Mouse (Mus musculus) embryo, embryonic 10 days (tissue): ENCODE data around the gene Rassf1.
"Not testable (repeated sequence)": the region's sequence is repeated elsewhere in the genome, so short reads cannot be mapped to it uniquely, and the experiment has no call there.

Source experiments
- DNase-seq: peaks from one replicate; pipeline ENCODE4 v3.0.0-alpha.2; 2015; ENCODE audit warnings: low spot score

Rassf1 gene

DNA sequence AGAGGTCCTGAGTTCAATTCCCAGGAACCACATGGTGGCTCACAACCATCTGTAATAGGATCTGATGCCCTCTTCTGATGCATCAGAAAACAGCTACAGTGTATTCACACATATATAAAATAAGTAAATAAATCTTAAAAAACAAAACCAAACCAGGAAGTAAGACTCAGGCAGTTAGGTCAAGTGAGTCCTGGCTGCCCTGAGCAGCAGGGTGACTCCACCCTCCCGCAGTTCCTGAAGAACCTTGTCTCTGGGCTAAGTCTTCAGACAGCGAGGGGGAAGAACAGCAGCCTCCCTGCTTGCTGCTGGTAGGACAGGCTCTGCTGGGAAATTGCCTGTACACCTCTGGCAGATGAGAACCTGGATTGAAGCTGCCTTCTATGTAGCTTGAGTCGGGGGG, 5.0 kb downstream of the Rassf1 start:
- DNase-seq: no peak

GRCm38 (mm10) chr9:107563029-107563581, 11.8 kb downstream of the Rassf1 start, which contains the start of gene Tusc2:
Gene Tusc2, plus strand, starts transcription at chr9:107563255.
- DNase-seq: peak; percentile 98

GRCm38 (mm10) chr9:107565556-107565955, 14.2 kb downstream of the Rassf1 start:
- DNase-seq: not testable (repeated sequence)

GRCm38 (mm10) chr9:107566041-107566709, 14.8 kb downstream of the Rassf1 start:
- peak; percentile 93 for DNase-seq

DNA sequence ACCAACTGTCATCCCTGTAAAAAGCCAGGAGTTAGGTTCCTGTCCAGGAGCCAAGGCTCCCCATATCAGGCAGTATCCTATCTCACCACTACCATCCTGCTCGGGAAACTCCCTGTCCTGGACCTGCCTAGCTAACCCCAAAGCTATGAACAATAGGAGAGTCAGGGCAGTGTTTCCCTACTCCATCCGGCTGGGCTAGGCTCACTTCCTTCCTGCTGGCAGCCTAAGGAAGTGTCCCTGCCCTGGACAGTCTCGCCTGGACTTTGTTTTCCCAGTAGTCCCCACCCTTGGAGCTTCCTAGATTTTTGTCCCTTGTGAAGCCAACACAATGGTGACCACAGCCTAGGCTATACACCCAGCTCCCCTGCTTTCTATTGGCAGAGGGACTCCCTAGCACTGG, 15.5 kb downstream of the Rassf1 start:
- no peak for DNase-seq

GRCm38 (mm10) chr9:107567702-107568319, 16.5 kb downstream of the Rassf1 start, which contains the start of gene Hyal2:
Gene Hyal2, plus strand, starts transcription at chr9:107567945.
- no peak for DNase-seq

- peak; percentile 92 for DNase-seq
These were observed 17.2 kb downstream of the Rassf1 start for GRCm38 (mm10) chr9:107568331-107569261.

- peak; percentile 50 for DNase-seq
These were observed 17.9 kb downstream of the Rassf1 start for GRCm38 (mm10) chr9:107569270-107569669.

DNA sequence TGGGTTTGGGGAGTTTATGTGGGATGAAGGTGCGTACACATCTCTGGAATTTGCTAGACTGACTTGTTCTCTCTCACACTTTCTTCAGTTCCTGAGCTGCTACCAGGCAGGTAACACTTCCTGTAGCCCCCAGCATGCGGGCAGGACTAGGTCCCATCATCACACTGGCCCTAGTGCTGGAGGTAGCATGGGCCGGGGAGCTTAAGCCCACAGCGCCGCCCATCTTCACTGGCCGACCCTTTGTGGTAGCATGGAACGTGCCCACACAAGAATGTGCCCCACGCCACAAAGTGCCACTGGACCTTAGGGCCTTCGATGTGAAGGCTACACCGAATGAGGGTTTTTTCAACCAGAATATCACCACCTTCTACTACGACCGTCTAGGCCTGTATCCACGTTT, 18.7 kb downstream of the Rassf1 start:
- DNase-seq: no peak

GRCm38 (mm10) chr9:107570845-107571244, 19.5 kb downstream of the Rassf1 start:
- no peak for DNase-seq

DNA sequence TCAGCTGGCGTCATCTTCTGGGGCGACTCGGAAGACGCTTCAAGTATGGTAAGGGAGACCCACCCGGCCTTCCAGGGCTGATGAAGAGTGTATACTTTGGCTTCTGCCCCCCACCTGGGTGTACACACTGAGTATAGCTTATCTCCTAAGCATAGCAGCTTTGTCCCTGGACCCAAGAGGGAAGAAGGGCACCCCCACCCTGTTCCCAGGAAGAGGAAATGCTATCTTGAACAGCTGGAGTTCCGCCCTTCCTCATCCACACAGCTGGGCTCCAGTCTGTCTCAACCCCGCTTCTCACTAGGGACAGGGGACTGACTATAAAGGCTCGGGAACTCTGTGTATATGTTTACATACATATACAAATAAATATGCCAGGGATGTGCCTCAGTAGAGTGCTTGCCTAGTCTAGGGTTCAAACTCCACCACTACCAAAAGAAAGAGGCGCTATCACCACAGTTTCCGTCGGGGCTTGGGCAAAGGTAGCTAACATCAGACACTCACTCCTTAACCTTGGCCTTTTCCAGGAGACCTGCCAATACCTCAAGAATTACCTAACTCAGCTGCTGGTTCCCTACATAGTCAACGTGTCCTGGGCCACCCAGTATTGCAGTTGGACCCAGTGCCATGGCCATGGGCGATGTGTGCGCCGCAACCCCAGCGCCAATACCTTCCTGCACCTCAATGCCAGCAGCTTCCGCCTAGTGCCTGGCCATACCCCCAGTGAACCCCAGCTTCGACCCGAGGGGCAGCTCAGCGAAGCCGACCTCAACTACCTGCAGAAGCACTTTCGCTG, 20.4 kb downstream of the Rassf1 start:
- no peak for DNase-seq

- DNase-seq: no peak
These were observed 20.9 kb downstream of the Rassf1 start for GRCm38 (mm10) chr9:107572327-107572662.

DNA sequence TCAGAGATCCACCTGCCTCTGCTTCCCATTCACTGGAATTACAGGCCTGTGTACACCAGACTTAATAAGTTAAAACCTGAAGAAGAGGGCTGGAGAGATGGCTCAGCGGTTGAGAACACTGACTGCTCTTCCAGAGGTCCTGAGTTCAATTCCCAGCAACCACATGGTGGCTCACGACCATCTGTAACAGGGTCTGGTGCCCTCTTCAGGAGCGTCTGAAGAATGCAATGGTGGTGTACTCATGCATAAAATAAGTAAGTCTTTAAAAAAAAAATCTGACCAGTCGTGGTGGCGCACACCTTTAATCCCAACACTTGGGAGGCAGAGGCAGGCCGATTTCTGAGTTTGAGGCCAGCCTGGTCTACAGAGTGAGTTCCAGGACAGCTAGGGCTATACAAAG, 22.4 kb downstream of the Rassf1 start:
- not testable (repeated sequence) for DNase-seq

GRCm38 (mm10) chr9:107575579-107576356, 24.4 kb downstream of the Rassf1 start:
- no peak for DNase-seq

DNA sequence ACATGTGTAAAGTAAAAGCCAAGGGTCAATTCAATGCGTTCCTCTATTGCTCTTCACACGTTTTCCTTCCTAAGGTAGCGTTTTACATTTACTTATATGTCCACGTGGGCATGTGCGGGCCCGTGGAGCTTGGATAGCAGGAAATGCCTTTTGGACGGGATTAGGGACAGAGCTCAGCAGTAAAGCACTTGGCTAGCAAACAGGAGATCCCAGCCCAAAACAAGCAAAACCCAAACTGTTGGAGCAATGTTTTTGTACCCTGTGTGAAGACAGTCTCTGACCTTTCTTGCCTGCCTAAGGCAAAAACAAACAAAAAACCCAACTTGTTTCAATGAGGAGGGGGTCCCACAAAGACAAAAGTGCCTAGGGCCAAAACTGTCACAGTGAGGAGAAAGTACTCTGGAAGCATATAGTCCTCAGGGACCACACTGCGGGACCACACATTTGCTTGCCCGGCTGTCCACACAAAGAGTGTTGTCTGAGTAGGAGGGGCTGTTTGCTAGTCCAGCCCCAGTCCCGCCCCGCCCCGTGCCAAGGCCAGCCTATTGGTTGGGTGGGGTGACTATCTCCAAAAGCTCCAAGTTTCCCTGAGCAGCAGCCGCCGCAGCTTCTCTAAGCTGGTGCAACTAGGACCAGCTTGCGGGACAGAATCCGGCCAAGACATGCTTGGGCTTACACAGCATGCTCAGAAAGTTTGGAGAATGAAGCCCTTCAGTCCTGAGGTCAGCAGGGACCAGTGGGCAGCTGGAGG, 25.2 kb downstream of the Rassf1 start, which contains the start of gene Hyal1:
Hyal1 (plus strand) TSS at position 571 of the 751 bp plus-strand sequence.
- peak; percentile 86 for DNase-seq

GRCm38 (mm10) chr9:107577871-107578270, 26.5 kb downstream of the Rassf1 start:
- DNase-seq: no peak

GRCm38 (mm10) chr9:107578587-107578986, 27.2 kb downstream of the Rassf1 start, which contains the start of gene Naa80:
Gene Naa80, plus strand, starts transcription at chr9:107578887.
- DNase-seq: no peak

GRCm38 (mm10) chr9:107579023-107579900, 27.9 kb downstream of the Rassf1 start:
- DNase-seq: no peak
